Mouse (Mus musculus) layer of hippocampus, adult 8-10 months (tissue): ENCODE measurements around the gene Tenm4. TPM values are rescaled to one million over a fixed set of nuclear protein-coding genes. Genes with fewer than 3 reads are reported as not detected.
A peak's percentile ranks its signal among the peaks of the same experiment; 100 is the strongest.

Experiments
- DNase-seq, 2 experiments: peaks; one replicate each; pipeline ENCODE4 v3.0.0; 2022; ENCODE audit warnings: low spot score in 2 of 2
- total RNA-seq, 4 experiments: library from RNA; stranded (reverse); gene quantifications; 2 replicates each; pipeline ENCODE4 v1.2.4; 2022

Gene Tenm4
- total RNA-seq, 4 experiments from 2014 or later, result 128 to 134 (median 132) TPM

- DNase-seq, result peak; percentile 32 to 46
Measured at GRCm38 (mm10) chr7:96677082-96677481, 506.0 kb downstream of the Tenm4 start.

- no peak for DNase-seq
Measured at GRCm38 (mm10) chr7:96678236-96678635, 507.2 kb downstream of the Tenm4 start.

- no peak for DNase-seq
Measured at GRCm38 (mm10) chr7:96679746-96680145, 508.7 kb downstream of the Tenm4 start.

GRCm38 (mm10) chr7:96680405-96680804 is 509.4 kb downstream of the Tenm4 start:
- peak; percentile 32 to 48 for DNase-seq

- no peak for DNase-seq
Measured at GRCm38 (mm10) chr7:96681808-96682207, 510.8 kb downstream of the Tenm4 start.

GRCm38 (mm10) chr7:96688141-96688540 is 517.1 kb downstream of the Tenm4 start:
- no peak for DNase-seq

- DNase-seq, result no peak
Measured at GRCm38 (mm10) chr7:96701097-96701845, 530.2 kb downstream of the Tenm4 start.

GRCm38 (mm10) chr7:96703958-96704357 is 532.9 kb downstream of the Tenm4 start:
- no peak for DNase-seq

- no peak for DNase-seq
Measured at GRCm38 (mm10) chr7:96705307-96706129, 534.5 kb downstream of the Tenm4 start.

GRCm38 (mm10) chr7:96706531-96706930 is 535.5 kb downstream of the Tenm4 start:
- no peak for DNase-seq

- no peak for DNase-seq
Measured at GRCm38 (mm10) chr7:96707112-96707511, 536.1 kb downstream of the Tenm4 start.

GRCm38 (mm10) chr7:96708071-96708470 is 537.0 kb downstream of the Tenm4 start:
- DNase-seq, result no peak

GRCm38 (mm10) chr7:96708561-96708960 is 537.5 kb downstream of the Tenm4 start:
- no peak for DNase-seq

GRCm38 (mm10) chr7:96708968-96709367 is 537.9 kb downstream of the Tenm4 start:
- DNase-seq, result no peak

GRCm38 (mm10) chr7:96709891-96710290 is 538.8 kb downstream of the Tenm4 start:
- no peak for DNase-seq

- DNase-seq, result no peak
Measured at GRCm38 (mm10) chr7:96710658-96711071, 539.6 kb downstream of the Tenm4 start.

GRCm38 (mm10) chr7:96712876-96713275 is 541.8 kb downstream of the Tenm4 start:
- DNase-seq, result no peak

- DNase-seq, result no peak
Measured at GRCm38 (mm10) chr7:96716911-96717310, 545.9 kb downstream of the Tenm4 start.

GRCm38 (mm10) chr7:96718201-96719155 is 547.4 kb downstream of the Tenm4 start:
- DNase-seq, result no peak

- DNase-seq, result no peak
Measured at GRCm38 (mm10) chr7:96719926-96720325, 548.9 kb downstream of the Tenm4 start.

- no peak for DNase-seq
Measured at GRCm38 (mm10) chr7:96720465-96720864, 549.4 kb downstream of the Tenm4 start.
